Mouse (Mus musculus) midbrain, postnatal 0 days (tissue): ENCODE measurements around the gene Rnf41. TPM values are rescaled to one million over a fixed set of nuclear protein-coding genes. Genes with fewer than 3 reads are reported as not detected.
A peak's percentile ranks its signal among the peaks of the same experiment; 100 is the strongest.

Experiments
- ATAC-seq: fragments of 200-750 bp; cut with Nextera tagmentation; 2 replicates; pipeline ENCODE4 v1.8.0; 2017; ENCODE audit warnings: moderate number of reproducible peaks, mild to moderate bottlenecking, moderate TSS enrichment, moderate library complexity; ENCODE audit not compliant: low FRiP score
- DNase-seq: peaks from one replicate; pipeline ENCODE4 v3.0.0-alpha.2; 2015; ENCODE audit warnings: low spot score
- H3K27ac ChIP-seq: fragments of 300-500 bp; sonication (generic); 2 replicates; pipeline ENCODE4 v1.5.1; 2014; ENCODE audit warnings: low read depth, mild to moderate bottlenecking, low read length, mixed read lengths
- H3K27me3 ChIP-seq: fragments of 300-500 bp; sonication (generic); 2 replicates; pipeline ENCODE4 v1.6.1; 2014; ENCODE audit warnings: low read length, control low read depth, mixed read lengths; ENCODE audit not compliant: insufficient read depth
- H3K36me3 ChIP-seq: fragments of 300-500 bp; sonication (generic); 2 replicates; pipeline ENCODE4 v1.6.1; 2014; ENCODE audit warnings: low read length, control low read depth, mixed read lengths; ENCODE audit not compliant: insufficient read depth
- H3K4me1 ChIP-seq: fragments of 300-500 bp; sonication (generic); 2 replicates; pipeline ENCODE4 v1.6.1; 2014; ENCODE audit warnings: mild to moderate bottlenecking, control low read depth, antibody characterized with exemption, low read length, mixed read lengths; ENCODE audit not compliant: insufficient read depth
- H3K4me2 ChIP-seq: fragments of 300-500 bp; sonication (generic); 2 replicates; pipeline ENCODE4 v1.6.1; 2014; ENCODE audit warnings: low read depth, mild to moderate bottlenecking, low read length, mixed read lengths; ENCODE audit not compliant: poor library complexity, severe bottlenecking
- H3K4me3 ChIP-seq: fragments of 300-500 bp; sonication (generic); 2 replicates; pipeline ENCODE4 v1.5.1; 2014; ENCODE audit warnings: low read depth, mild to moderate bottlenecking, low read length, moderate library complexity
- H3K9ac ChIP-seq: fragments of 300-500 bp; sonication (generic); replicated peaks from 2 replicates; pipeline ENCODE4 v1.6.1; 2014; ENCODE audit warnings: mild to moderate bottlenecking, low read length, moderate library complexity, mixed read lengths; ENCODE audit not compliant: poor library complexity, severe bottlenecking
- H3K9me3 ChIP-seq: fragments of 300-500 bp; sonication (generic); 2 replicates; pipeline ENCODE4 v1.6.1; 2016; ENCODE audit warnings: low read length, control low read depth
- CTCF ChIP-seq: IDR thresholded peaks from 2 replicates; pipeline ENCODE4 v1.5.1; 2016; ENCODE audit warnings: antibody characterized with exemption, mild to moderate bottlenecking
- WGBS: fragments of 180-500 bp; shearing (Covaris S2); extraction: QIAGEN DNeasy Blood & Tissue Kit; methylation state at CpG from one replicate; pipeline ENCODE4 v1.1.7; 2014; 5-methylcytosine and 5-hydroxymethylcytosine counted together
- polyA plus RNA-seq: library from polyadenylated mRNA; unstranded; fragments of >200 nt; fragmentation: Nextera tagmentation; extraction: Ambion mirVana; gene quantifications from 2 replicates; pipeline ENCODE4 v1.2.1, GENCODE M21; 2015
- total RNA-seq: library from RNA; depleted of rRNA; stranded (reverse); fragments of >200 nt; gene quantifications from 2 replicates; pipeline ENCODE4 v1.2.3, GENCODE M21; 2014

The Rnf41 gene
- total and polyA plus RNA-seq, 2 experiments from 2014 or later = 91.6 to 94.3 TPM

- H3K36me3 ChIP-seq = peaks cover 29% of the 10 kb centered on the region
- no peaks in the 10 kb centered on the region for H3K27me3 ChIP-seq
- under 1% methylated on average over 5 of the region's 5 CpGs for WGBS
- peak overlapping the region; percentile 94 for H3K27ac ChIP-seq
- DNase-seq (no peak), ATAC-seq (no peak)
- peak overlapping the region; percentile 65 for H3K4me2 ChIP-seq
- no peak for TF ChIP-seq CTCF
- peaks cover 7% of the 10 kb centered on the region; the same call in 1 of the 2 replicates for H3K4me1 ChIP-seq
- peak overlapping the region; percentile 92 for H3K4me3 ChIP-seq
- H3K9ac ChIP-seq = peak overlapping the region; percentile 93
- H3K9me3 ChIP-seq = no peaks in the 10 kb centered on the region
These were observed 48.8 kb downstream of the Rnf41 start for GRCm38 (mm10) chr10:128460270-128460630.

- Histone ChIP-seq H3K27ac (no peak overlapping the region), H3K9me3 (no peaks in the 10 kb centered on the region), H3K4me2 (no peak overlapping the region), H3K4me1 (no peaks in the 10 kb centered on the region), H3K9ac (no peak overlapping the region), H3K4me3 (no peak overlapping the region), H3K27me3 (no peaks in the 10 kb centered on the region), H3K36me3 (peaks cover 71% of the 10 kb centered on the region)
- 90% methylated on average over 12 of the region's 12 CpGs for WGBS
- no peak for TF ChIP-seq CTCF
- DNase-seq (no peak), ATAC-seq (no peak)
These were observed 62.9 kb downstream of the Rnf41 start for GRCm38 (mm10) chr10:128474366-128474765.

- TF ChIP-seq CTCF = no peak
- DNase-seq (no peak), ATAC-seq (no peak)
- H3K36me3 ChIP-seq = peaks cover 81% of the 10 kb centered on the region
- no peak overlapping the region for H3K4me2 ChIP-seq
- H3K27me3 ChIP-seq = no peaks in the 10 kb centered on the region
- H3K9ac ChIP-seq = no peak overlapping the region
- no peak overlapping the region for H3K4me3 ChIP-seq
- WGBS = 91% methylated on average over 7 of the region's 7 CpGs
- no peak overlapping the region for H3K27ac ChIP-seq
- peaks cover 3% of the 10 kb centered on the region; the same call in 1 of the 2 replicates for H3K4me1 ChIP-seq
- no peaks in the 10 kb centered on the region for H3K9me3 ChIP-seq
These were observed 74.9 kb downstream of the Rnf41 start for GRCm38 (mm10) chr10:128486370-128486769.

- no peak for DNase-seq
- H3K27ac ChIP-seq = no peak overlapping the region
- H3K4me1 ChIP-seq = peaks cover 9% of the 10 kb centered on the region; the same call in 1 of the 2 replicates
- H3K36me3 ChIP-seq = peaks cover 64% of the 10 kb centered on the region
- no peak overlapping the region for H3K4me2 ChIP-seq
- 94% methylated on average over 22 of the region's 22 CpGs for WGBS
- no peak overlapping the region for H3K4me3 ChIP-seq
- no peak overlapping the region for H3K9ac ChIP-seq
- H3K9me3 ChIP-seq = no peaks in the 10 kb centered on the region
- no peaks in the 10 kb centered on the region for H3K27me3 ChIP-seq
- no peak for TF ChIP-seq CTCF
- ATAC-seq = no peak
These were observed 76.6 kb downstream of the Rnf41 start for GRCm38 (mm10) chr10:128487861-128488712.

GRCm38 (mm10) chr10:128488776-128489175, 77.3 kb downstream of the Rnf41 start:
- Histone ChIP-seq H3K4me1 (peaks cover 9% of the 10 kb centered on the region; the same call in 1 of the 2 replicates), H3K4me3 (no peak overlapping the region), H3K9ac (no peak overlapping the region), H3K36me3 (peaks cover 57% of the 10 kb centered on the region), H3K27ac (no peak overlapping the region), H3K27me3 (no peaks in the 10 kb centered on the region), H3K4me2 (no peak overlapping the region), H3K9me3 (no peaks in the 10 kb centered on the region)
- WGBS = 81% methylated on average over 4 of the region's 4 CpGs
- ATAC-seq (no peak), DNase-seq (no peak)
- no peak for TF ChIP-seq CTCF

- peak overlapping the region; percentile 59; the same call in 1 of the 2 replicates for H3K27ac ChIP-seq
- H3K36me3 ChIP-seq = peaks cover 51% of the 10 kb centered on the region
- H3K27me3 ChIP-seq = no peaks in the 10 kb centered on the region
- no peak overlapping the region for H3K4me3 ChIP-seq
- DNase-seq (no peak), ATAC-seq (no peak)
- no peak for TF ChIP-seq CTCF
- no peak overlapping the region for H3K4me2 ChIP-seq
- H3K9me3 ChIP-seq = no peaks in the 10 kb centered on the region
- WGBS = 70% methylated on average over 5 of the region's 5 CpGs
- peaks cover 9% of the 10 kb centered on the region; the same call in 1 of the 2 replicates for H3K4me1 ChIP-seq
- H3K9ac ChIP-seq = no peak overlapping the region
These were observed 77.9 kb downstream of the Rnf41 start for GRCm38 (mm10) chr10:128489380-128489779.
